In genomic region chr11:69560896-69561854, GRCm38 (mm10) we compare ENCODE assay signal across 8 mouse cellular contexts. TPM values are rescaled to one million over a fixed set of nuclear protein-coding genes. Genes with fewer than 3 reads are reported as not detected.
DNase-seq lines count a peak whose midpoint lies in the region; ATAC-seq and TF ChIP-seq lines count a peak whose summit lies in the region.

No protein-coding gene starts in this region.

- H3K27me3 ChIP-seq in kidney, postnatal 0 days (ENCODE audit: insufficient read depth, low read length) = no peaks in the 10 kb centered on the region
- H3K27me3 ChIP-seq in hindbrain, embryonic 14.5 days (ENCODE audit: control insufficient read depth, insufficient read depth, low read length) = no peaks in the 10 kb centered on the region

- H3K9ac ChIP-seq in kidney, postnatal 0 days (ENCODE audit: low read depth, low read length) = no peak overlapping the region
- peak overlapping the region; percentile 93 for H3K9ac ChIP-seq in hindbrain, embryonic 14.5 days

- TF ChIP-seq CTCF in kidney, postnatal 0 days (IDR thresholded peaks at IDR 0.05; ENCODE audit: low read depth) = no peak

- H3K27ac ChIP-seq in kidney, postnatal 0 days = no peak overlapping the region
- peak overlapping the region; percentile 82 for H3K27ac ChIP-seq in hindbrain, embryonic 14.5 days

- H3K4me3 ChIP-seq in kidney, postnatal 0 days (replicated peaks; ENCODE audit: low read depth, low read length) = peak overlapping the region; percentile 66; the same call in 1 of the 2 replicates
- H3K4me3 ChIP-seq in hindbrain, embryonic 14.5 days (replicated peaks; ENCODE audit: low read length) = peak overlapping the region; percentile 73

- 37% methylated on average over 16 of the region's 16 CpGs for WGBS in kidney, postnatal 0 days
- 10% methylated on average over 16 of the region's 16 CpGs for WGBS in hindbrain, embryonic 14.5 days

- peaks cover 18% of the 10 kb centered on the region for H3K4me1 ChIP-seq in kidney, postnatal 0 days (replicated peaks; ENCODE audit: insufficient read depth, low read length)
- H3K4me1 ChIP-seq in hindbrain, embryonic 14.5 days (replicated peaks; ENCODE audit: control insufficient read depth, insufficient read depth, low read length) = peaks cover 46% of the 10 kb centered on the region

- ATAC-seq in kidney, postnatal 0 days (replicated peaks; ENCODE audit: low FRiP score, low read depth) = no peak
- peak; percentile 52; the same call in 1 of the 2 replicates for ATAC-seq in hindbrain, embryonic 14.5 days (ENCODE audit: low FRiP score)

- DNase-seq in kidney, postnatal 0 days (ENCODE audit: low spot score) = no peak
- DNase-seq in kidney, adult 8-10 months = no peak
- peak; percentile 84 for DNase-seq in embryo, embryonic 11 days
- DNase-seq in hindbrain, embryonic 14.5 days (ENCODE audit: low spot score) = no peak
- peak; percentile 63 for DNase-seq in neural tube, embryonic 10.5 days (ENCODE audit: extremely low spot score, low spot score)
- DNase-seq in testis, postnatal 14 days (ENCODE audit: low spot score) = no peak
- no peak for DNase-seq in cerebellum, postnatal 36 days
- DNase-seq in cerebellum, postnatal 4 days (ENCODE audit: low spot score in 2 of 2) = no peak

- H3K9me3 ChIP-seq in kidney, postnatal 0 days (replicated peaks; ENCODE audit: low read length) = no peaks in the 10 kb centered on the region
- no peaks in the 10 kb centered on the region for H3K9me3 ChIP-seq in hindbrain, embryonic 14.5 days (ENCODE audit: control insufficient read depth, low read length)

- peak overlapping the region; percentile 99; the same call in 1 of the 2 replicates for H3K4me2 ChIP-seq in kidney, postnatal 0 days (ENCODE audit: low read length)
- H3K4me2 ChIP-seq in hindbrain, embryonic 14.5 days (replicated peaks) = peak overlapping the region; percentile 65

- peaks cover 21% of the 10 kb centered on the region for H3K36me3 ChIP-seq in kidney, postnatal 0 days (ENCODE audit: insufficient read depth, low read length)
- H3K36me3 ChIP-seq in hindbrain, embryonic 14.5 days (replicated peaks; ENCODE audit: control insufficient read depth, insufficient read depth) = peaks cover 27% of the 10 kb centered on the region

RNA-seq across cellular contexts. Expression of gene Efnb3, which starts 1.2 kb away (rescaled TPM):
- polyA plus RNA-seq in kidney, postnatal 0 days (2015; fragmentation: Nextera tagmentation; extraction: Ambion mirVana) = 7.7 and 7.8 TPM in 2 replicates
- 39.9 and 40.8 TPM in 2 replicates for polyA plus RNA-seq in hindbrain, embryonic 14.5 days (2014; fragmentation: Nextera tagmentation; extraction: Ambion mirVana)

RNA-seq across cellular contexts. Expression of gene Dnah2, which starts 12.3 kb away (rescaled TPM):
- polyA plus RNA-seq in kidney, postnatal 0 days (2015; fragmentation: Nextera tagmentation; extraction: Ambion mirVana) = 0.32 and 0.52 TPM in 2 replicates
- polyA plus RNA-seq in hindbrain, embryonic 14.5 days (2014; fragmentation: Nextera tagmentation; extraction: Ambion mirVana) = 4.8 and 4.9 TPM in 2 replicates

RNA-seq across cellular contexts. Expression of gene Wrap53, which starts 18.9 kb away (rescaled TPM):
- polyA plus RNA-seq in kidney, postnatal 0 days (2015; fragmentation: Nextera tagmentation; extraction: Ambion mirVana) = 17.9 and 19.4 TPM in 2 replicates
- polyA plus RNA-seq in hindbrain, embryonic 14.5 days (2014; fragmentation: Nextera tagmentation; extraction: Ambion mirVana) = 15.6 and 16.8 TPM in 2 replicates

RNA-seq across cellular contexts. Expression of gene Trp53, which starts 19.0 kb away (rescaled TPM):
- polyA plus RNA-seq in kidney, postnatal 0 days (2015; fragmentation: Nextera tagmentation; extraction: Ambion mirVana) = 117 and 121 TPM in 2 replicates
- polyA plus RNA-seq in hindbrain, embryonic 14.5 days (2014; fragmentation: Nextera tagmentation; extraction: Ambion mirVana) = 55.7 TPM in 2 replicates

RNA-seq across cellular contexts. Expression of gene Atp1b2, which starts 44.6 kb away (rescaled TPM):
- 13.7 and 16.3 TPM in 2 replicates for polyA plus RNA-seq in kidney, postnatal 0 days (2015; fragmentation: Nextera tagmentation; extraction: Ambion mirVana)
- 72.1 and 94.2 TPM in 2 replicates for polyA plus RNA-seq in hindbrain, embryonic 14.5 days (2014; fragmentation: Nextera tagmentation; extraction: Ambion mirVana)

Comparison
In these comparisons a context has a peak if more than half of its experiments do, and no peak if none do; other contexts are left out.
1. DNase-seq: peak in embryo, embryonic 11 days (single experiment) and neural tube, embryonic 10.5 days (single experiment); none in kidney, postnatal 0 days (single experiment), kidney, adult 8-10 months (0 of 2), hindbrain, embryonic 14.5 days (single experiment), testis, postnatal 14 days (single experiment), cerebellum, postnatal 36 days (0 of 2) and cerebellum, postnatal 4 days (0 of 2).